Mouse (Mus musculus): Measurements from ENCODE around the gene 1700025F22Rik. TPM values are rescaled to one million over a fixed set of nuclear protein-coding genes. Genes with fewer than 3 reads are reported as not detected.
A peak's percentile ranks its signal among the peaks of the same experiment; 100 is the strongest.
"Not testable (repeated sequence)": the region's sequence is repeated elsewhere in the genome, so short reads cannot be mapped to it uniquely, and the experiment has no call there.

1700025F22Rik gene
- polyA plus RNA-seq, 1 experiment from 2014 or later: not detected

GRCm38 (mm10) chr19:11130776-11131175, 34.3 kb downstream of the 1700025F22Rik start, which contains the start of gene 1700017D01Rik:
TSS of gene 1700017D01Rik (minus strand) at chr19:11130876.
- H3K36me3 ChIP-seq (ENCODE audit: control insufficient read depth, insufficient read depth, low read length); H3K4me2 ChIP-seq (ENCODE audit: low read length); H3K9ac ChIP-seq (ENCODE audit: low read length); H3K9me3 ChIP-seq (ENCODE audit: control insufficient read depth, low read length); H3K27ac ChIP-seq (replicated peaks in 1 of 2; ENCODE audit: control insufficient read depth in 1 of 2, insufficient read depth in 1 of 2, low read depth in 2 of 2, low read length in 2 of 2); H3K4me3 ChIP-seq (ENCODE audit: control insufficient read depth in 1 of 2, insufficient read depth in 1 of 2, low read depth in 1 of 2, low read length in 2 of 2); ATAC-seq (ENCODE audit: insufficient number of reproducible peaks, insufficient read depth, low FRiP score, low read depth); H3K4me1 ChIP-seq (ENCODE audit: control insufficient read depth in 2 of 2, insufficient read depth in 2 of 2, low read length in 2 of 2); H3K27me3 ChIP-seq (ENCODE audit: control insufficient read depth, insufficient read depth, low read length): not testable (repeated sequence)
- WGBS: 87% methylated on average over 8 of the region's 8 CpGs

- Histone ChIP-seq H3K4me3 (ENCODE audit: control insufficient read depth in 1 of 2, insufficient read depth in 1 of 2, low read depth in 1 of 2, low read length in 2 of 2) (no peak overlapping the region), H3K4me1 (ENCODE audit: control insufficient read depth in 2 of 2, insufficient read depth in 2 of 2, low read length in 2 of 2) (no peaks in the 10 kb centered on the region), H3K9ac (ENCODE audit: low read length) (no peak overlapping the region), H3K27ac (replicated peaks in 1 of 2; ENCODE audit: control insufficient read depth in 1 of 2, insufficient read depth in 1 of 2, low read depth in 2 of 2, low read length in 2 of 2) (no peak overlapping the region), H3K4me2 (ENCODE audit: low read length) (no peak overlapping the region), H3K9me3 (ENCODE audit: control insufficient read depth, low read length) (no peaks in the 10 kb centered on the region), H3K27me3 (ENCODE audit: control insufficient read depth, insufficient read depth, low read length) (no peaks in the 10 kb centered on the region), H3K36me3 (ENCODE audit: control insufficient read depth, insufficient read depth, low read length) (no peaks in the 10 kb centered on the region)
- WGBS: 76% methylated on average over 1 of the region's 1 CpGs
- no peak for ATAC-seq (ENCODE audit: insufficient number of reproducible peaks, insufficient read depth, low FRiP score, low read depth)
Observed at GRCm38 (mm10) chr19:11129702-11130101, 35.4 kb downstream of the 1700025F22Rik start.

- H3K9me3 ChIP-seq (ENCODE audit: control insufficient read depth, low read length); H3K4me1 ChIP-seq (ENCODE audit: control insufficient read depth in 2 of 2, insufficient read depth in 2 of 2, low read length in 2 of 2); H3K27ac ChIP-seq (replicated peaks in 1 of 2; ENCODE audit: control insufficient read depth in 1 of 2, insufficient read depth in 1 of 2, low read depth in 2 of 2, low read length in 2 of 2); H3K36me3 ChIP-seq (ENCODE audit: control insufficient read depth, insufficient read depth, low read length); H3K27me3 ChIP-seq (ENCODE audit: control insufficient read depth, insufficient read depth, low read length): not testable (repeated sequence)
- peak; percentile 97 for ATAC-seq (ENCODE audit: insufficient number of reproducible peaks, insufficient read depth, low FRiP score, low read depth)
- Histone ChIP-seq H3K4me2 (ENCODE audit: low read length) (peak overlapping the region; percentile 59), H3K4me3 (ENCODE audit: control insufficient read depth in 1 of 2, insufficient read depth in 1 of 2, low read depth in 1 of 2, low read length in 2 of 2) (peak overlapping the region; percentile 40 to 58), H3K9ac (ENCODE audit: low read length) (peak overlapping the region; percentile 61; the same call in 1 of the 2 replicates)
- WGBS: 2% methylated on average over 11 of the region's 38 CpGs
Observed at GRCm38 (mm10) chr19:11121016-11121420, 44.1 kb downstream of the 1700025F22Rik start.

GRCm38 (mm10) chr19:11119338-11119737, 45.8 kb downstream of the 1700025F22Rik start:
- H3K9me3 ChIP-seq (ENCODE audit: control insufficient read depth, low read length): no peaks in the 10 kb centered on the region
- no peaks in the 10 kb centered on the region for H3K4me1 ChIP-seq (ENCODE audit: control insufficient read depth in 2 of 2, insufficient read depth in 2 of 2, low read length in 2 of 2)
- no peak for ATAC-seq (ENCODE audit: insufficient number of reproducible peaks, insufficient read depth, low FRiP score, low read depth)
- no peak overlapping the region for H3K27ac ChIP-seq (replicated peaks in 1 of 2; ENCODE audit: control insufficient read depth in 1 of 2, insufficient read depth in 1 of 2, low read depth in 2 of 2, low read length in 2 of 2)
- H3K4me3 ChIP-seq (ENCODE audit: control insufficient read depth in 1 of 2, insufficient read depth in 1 of 2, low read depth in 1 of 2, low read length in 2 of 2): no peak overlapping the region
- H3K9ac ChIP-seq (ENCODE audit: low read length): no peak overlapping the region
- 82% methylated on average over 2 of the region's 2 CpGs for WGBS
- no peaks in the 10 kb centered on the region for H3K27me3 ChIP-seq (ENCODE audit: control insufficient read depth, insufficient read depth, low read length)
- no peak overlapping the region for H3K4me2 ChIP-seq (ENCODE audit: low read length)
- no peaks in the 10 kb centered on the region for H3K36me3 ChIP-seq (ENCODE audit: control insufficient read depth, insufficient read depth, low read length)

DNA sequence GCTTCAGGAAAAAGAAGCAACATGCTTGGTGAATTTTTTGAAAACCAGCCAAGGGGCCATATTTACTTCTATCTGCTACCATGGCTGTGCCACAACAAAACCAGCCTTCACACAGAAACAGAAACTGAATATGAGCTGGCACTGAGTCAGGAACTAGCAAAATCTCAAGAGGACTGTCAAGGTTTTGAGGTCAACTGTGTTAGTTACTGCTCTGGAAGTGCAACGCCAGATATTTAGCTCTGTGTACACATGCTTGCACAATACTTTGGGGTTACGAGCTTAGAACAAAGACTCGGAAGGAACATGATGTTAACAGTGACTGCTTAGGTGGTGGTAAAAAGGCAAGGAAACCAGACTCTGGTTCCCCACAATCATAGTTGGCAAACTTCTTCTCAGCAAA, 57.4 kb downstream of the 1700025F22Rik start:
- Histone ChIP-seq H3K4me1 (ENCODE audit: control insufficient read depth in 2 of 2, insufficient read depth in 2 of 2, low read length in 2 of 2) (no peaks in the 10 kb centered on the region), H3K4me3 (ENCODE audit: control insufficient read depth in 1 of 2, insufficient read depth in 1 of 2, low read depth in 1 of 2, low read length in 2 of 2) (no peak overlapping the region), H3K27ac (replicated peaks in 1 of 2; ENCODE audit: control insufficient read depth in 1 of 2, insufficient read depth in 1 of 2, low read depth in 2 of 2, low read length in 2 of 2) (no peak overlapping the region), H3K27me3 (ENCODE audit: control insufficient read depth, insufficient read depth, low read length) (no peaks in the 10 kb centered on the region), H3K4me2 (ENCODE audit: low read length) (no peak overlapping the region), H3K9ac (ENCODE audit: low read length) (no peak overlapping the region), H3K9me3 (ENCODE audit: control insufficient read depth, low read length) (no peaks in the 10 kb centered on the region), H3K36me3 (ENCODE audit: control insufficient read depth, insufficient read depth, low read length) (no peaks in the 10 kb centered on the region)
- ATAC-seq (ENCODE audit: insufficient number of reproducible peaks, insufficient read depth, low FRiP score, low read depth): no peak
- 77% methylated on average over 3 of the region's 3 CpGs for WGBS

DNA sequence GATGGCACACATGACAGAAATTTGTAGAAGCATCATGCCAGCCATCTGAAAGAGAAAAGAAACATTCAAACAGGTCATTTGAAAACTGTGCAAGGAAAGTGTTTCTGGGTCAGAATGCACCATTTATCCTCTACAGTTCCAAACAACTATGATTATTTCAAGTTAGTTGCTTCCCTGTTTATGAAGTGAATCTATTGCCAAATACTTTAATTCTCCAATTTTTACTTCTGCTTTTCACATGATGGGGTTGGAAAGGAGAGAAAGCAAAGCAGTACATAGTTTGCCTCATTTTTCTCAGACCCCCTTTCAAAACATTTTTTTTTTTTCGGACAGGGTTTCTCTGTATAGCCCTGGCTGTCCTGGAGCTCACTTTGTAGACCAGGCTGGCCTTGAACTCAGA, 63.2 kb downstream of the 1700025F22Rik start:
- H3K4me3 ChIP-seq (ENCODE audit: control insufficient read depth in 1 of 2, insufficient read depth in 1 of 2, low read depth in 1 of 2, low read length in 2 of 2): no peak overlapping the region
- H3K27ac ChIP-seq (replicated peaks in 1 of 2; ENCODE audit: control insufficient read depth in 1 of 2, insufficient read depth in 1 of 2, low read depth in 2 of 2, low read length in 2 of 2): no peak overlapping the region
- no peak for ATAC-seq (ENCODE audit: insufficient number of reproducible peaks, insufficient read depth, low FRiP score, low read depth)
- WGBS: 67% methylated on average over 1 of the region's 1 CpGs
- H3K27me3 ChIP-seq (ENCODE audit: control insufficient read depth, insufficient read depth, low read length): no peaks in the 10 kb centered on the region
- no peaks in the 10 kb centered on the region for H3K9me3 ChIP-seq (ENCODE audit: control insufficient read depth, low read length)
- H3K4me1 ChIP-seq (ENCODE audit: control insufficient read depth in 2 of 2, insufficient read depth in 2 of 2, low read length in 2 of 2): no peaks in the 10 kb centered on the region
- H3K9ac ChIP-seq (ENCODE audit: low read length): no peak overlapping the region
- H3K4me2 ChIP-seq (ENCODE audit: low read length): no peak overlapping the region
- no peaks in the 10 kb centered on the region for H3K36me3 ChIP-seq (ENCODE audit: control insufficient read depth, insufficient read depth, low read length)

DNA sequence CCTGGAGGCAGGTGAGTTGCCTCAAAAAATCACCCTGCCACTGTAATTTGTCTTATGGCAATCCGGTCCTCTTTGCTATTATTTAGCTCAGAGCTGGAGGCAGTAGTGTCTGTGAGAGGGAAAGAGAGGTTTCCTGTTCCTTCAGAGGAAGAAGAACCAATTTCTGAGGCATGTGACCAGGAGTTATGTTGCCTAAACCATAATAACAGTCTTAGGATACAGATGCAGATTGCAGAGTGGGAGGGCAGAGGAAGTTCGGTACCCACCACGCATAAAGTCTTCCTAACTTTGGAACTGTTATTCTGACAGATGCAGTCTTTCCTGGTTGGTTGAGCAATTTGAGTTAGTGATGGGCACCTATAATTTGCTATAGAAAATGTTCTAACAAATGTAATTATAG, 66.7 kb downstream of the 1700025F22Rik start:
- Histone ChIP-seq H3K27ac (replicated peaks in 1 of 2; ENCODE audit: control insufficient read depth in 1 of 2, insufficient read depth in 1 of 2, low read depth in 2 of 2, low read length in 2 of 2) (no peak overlapping the region), H3K4me3 (ENCODE audit: control insufficient read depth in 1 of 2, insufficient read depth in 1 of 2, low read depth in 1 of 2, low read length in 2 of 2) (no peak overlapping the region), H3K9ac (ENCODE audit: low read length) (no peak overlapping the region), H3K4me1 (ENCODE audit: control insufficient read depth in 2 of 2, insufficient read depth in 2 of 2, low read length in 2 of 2) (no peaks in the 10 kb centered on the region), H3K36me3 (ENCODE audit: control insufficient read depth, insufficient read depth, low read length) (no peaks in the 10 kb centered on the region), H3K9me3 (ENCODE audit: control insufficient read depth, low read length) (no peaks in the 10 kb centered on the region), H3K4me2 (ENCODE audit: low read length) (no peak overlapping the region), H3K27me3 (ENCODE audit: control insufficient read depth, insufficient read depth, low read length) (peaks cover 3% of the 10 kb centered on the region; the same call in 1 of the 2 replicates)
- WGBS: 74% methylated on average over 3 of the region's 3 CpGs
- ATAC-seq (ENCODE audit: insufficient number of reproducible peaks, insufficient read depth, low FRiP score, low read depth): no peak

DNA sequence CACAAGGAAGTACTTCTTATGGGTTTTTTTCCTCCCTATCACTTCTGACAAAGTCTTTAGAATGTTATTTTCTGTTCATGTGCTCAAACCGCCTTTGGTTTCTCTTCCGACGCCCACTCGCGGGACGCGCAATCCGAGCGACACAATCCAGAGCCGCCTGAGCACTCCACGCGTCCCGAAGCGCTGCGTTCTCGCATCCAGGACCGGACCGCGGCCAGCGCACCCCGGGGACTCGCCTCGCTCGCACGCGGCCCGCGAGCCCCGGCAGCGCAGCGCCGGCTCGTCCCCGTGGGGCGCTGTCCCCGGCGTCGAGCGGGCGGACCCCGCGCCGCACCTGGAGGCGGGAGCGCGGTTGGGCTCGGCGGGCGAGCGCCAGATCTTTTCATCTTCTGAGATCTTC, 73.0 kb downstream of the 1700025F22Rik start:
- Histone ChIP-seq H3K4me2 (ENCODE audit: low read length) (peak overlapping the region; percentile 60), H3K4me3 (ENCODE audit: control insufficient read depth in 1 of 2, insufficient read depth in 1 of 2, low read depth in 1 of 2, low read length in 2 of 2) (peak overlapping the region; percentile 32 to 38; a peak in 3 of 4 replicates), H3K27me3 (ENCODE audit: control insufficient read depth, insufficient read depth, low read length) (peaks cover 13% of the 10 kb centered on the region)
- not testable (repeated sequence) for H3K27ac ChIP-seq (replicated peaks in 1 of 2; ENCODE audit: control insufficient read depth in 1 of 2, insufficient read depth in 1 of 2, low read depth in 2 of 2, low read length in 2 of 2); H3K4me1 ChIP-seq (ENCODE audit: control insufficient read depth in 2 of 2, insufficient read depth in 2 of 2, low read length in 2 of 2); H3K36me3 ChIP-seq (ENCODE audit: control insufficient read depth, insufficient read depth, low read length); H3K9me3 ChIP-seq (ENCODE audit: control insufficient read depth, low read length); H3K9ac ChIP-seq (ENCODE audit: low read length); ATAC-seq (ENCODE audit: insufficient number of reproducible peaks, insufficient read depth, low FRiP score, low read depth)
- 2% methylated on average over 50 of the region's 50 CpGs for WGBS

Data from heart, embryonic 14.5 days (tissue).